Mouse (Mus musculus): ENCODE data around the gene BC005537.

BC005537 gene

GRCm38 (mm10) chr13:24841702-24842101, 40.2 kb downstream of the BC005537 start:
- DNase-seq (ENCODE audit: low read depth, low spot score) = no peak

DNA sequence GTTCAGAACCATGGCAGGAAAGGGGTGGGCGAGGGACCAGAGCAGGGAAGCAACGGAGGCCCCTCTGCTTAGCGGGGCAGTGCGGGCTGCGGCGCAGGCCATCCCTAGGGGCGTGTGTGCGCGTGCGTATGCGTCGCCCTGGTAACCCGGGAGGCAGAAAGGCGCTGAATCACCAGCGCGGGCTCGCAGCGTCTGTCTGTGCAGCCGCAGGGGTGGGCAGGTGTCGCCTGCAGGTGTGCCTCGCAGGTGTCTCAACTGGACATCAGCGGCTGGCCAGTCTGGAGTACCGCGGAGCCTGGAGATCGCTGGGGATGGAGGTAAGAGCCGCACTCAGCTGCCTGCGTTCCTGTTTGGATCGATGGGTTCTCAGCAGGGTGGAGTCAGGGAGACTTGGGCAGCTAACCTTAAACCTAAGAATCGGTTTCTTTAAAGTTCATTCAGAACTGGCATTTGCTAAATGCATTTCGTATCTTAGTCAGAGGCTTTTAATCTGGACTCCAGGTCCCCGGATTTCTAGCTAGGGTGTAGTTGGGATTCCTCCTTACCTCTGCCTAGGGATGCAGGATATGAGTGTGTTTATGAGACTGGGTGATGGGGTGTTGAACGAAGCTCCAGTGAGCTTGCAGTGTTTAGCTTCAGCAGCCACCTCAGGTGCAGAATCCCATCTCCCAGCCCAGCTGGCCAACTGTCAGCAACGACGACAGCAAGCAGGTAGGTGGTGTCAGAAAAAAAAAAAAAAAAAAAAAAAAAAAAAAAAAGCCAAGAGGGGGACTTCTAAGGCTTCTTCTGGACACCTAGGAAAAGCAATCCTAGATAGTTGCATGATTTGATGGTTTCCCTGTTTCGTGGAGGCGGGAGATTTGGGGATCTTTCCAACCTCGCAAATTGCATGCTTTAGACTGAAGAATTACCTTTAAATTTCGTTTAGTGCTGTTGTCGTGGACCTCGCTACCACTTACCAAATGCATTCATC, 43.8 kb downstream of the BC005537 start, which contains the start of gene D130043K22Rik:
D130043K22Rik (plus strand) TSS at position 153 of the 973 bp plus-strand sequence.
- DNase-seq (ENCODE audit: low read depth, low spot score) = no peak

DNA sequence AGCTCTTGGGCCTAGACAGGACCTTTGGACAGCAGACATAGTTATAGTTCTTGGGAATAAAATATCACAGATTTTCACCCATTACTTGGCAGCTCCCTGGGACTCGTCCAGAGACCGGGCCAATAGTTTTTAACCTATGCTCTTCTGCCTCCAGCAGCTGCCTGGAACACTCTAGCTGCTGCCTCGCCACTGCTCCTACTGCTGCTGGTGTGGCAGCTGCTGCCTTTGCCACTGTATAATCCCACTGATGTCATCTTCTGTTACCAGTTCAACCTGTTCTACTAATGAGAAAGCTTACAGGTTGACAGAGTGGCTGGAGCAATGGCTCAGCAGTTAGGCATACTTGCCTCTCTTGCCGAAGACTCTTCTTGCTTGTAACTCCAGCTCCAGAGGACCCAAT, 47.9 kb downstream of the BC005537 start:
- DNase-seq (ENCODE audit: low read depth, low spot score) = no peak

- no peak for DNase-seq (ENCODE audit: low read depth, low spot score)
These were observed 50.5 kb downstream of the BC005537 start for GRCm38 (mm10) chr13:24851989-24852388.

DNA sequence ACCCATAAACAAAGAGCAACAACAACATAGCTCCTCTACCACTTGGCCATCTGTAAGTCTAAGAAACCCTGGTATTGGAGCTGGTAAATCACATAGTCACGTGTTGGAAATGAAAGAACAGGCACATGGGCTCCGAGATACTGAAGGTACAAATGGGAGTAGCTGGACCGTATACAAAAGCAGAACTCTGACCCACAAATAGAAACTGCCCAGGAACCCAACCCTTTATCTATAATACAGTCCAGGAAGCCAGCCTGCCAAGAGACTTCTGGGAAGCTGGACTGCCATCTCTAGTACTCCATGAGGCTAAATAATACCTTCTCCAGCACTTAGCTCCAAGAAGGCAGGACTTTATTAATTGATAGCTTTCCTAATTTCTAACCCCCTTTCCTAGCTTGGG, 51.1 kb downstream of the BC005537 start:
- no peak for DNase-seq (ENCODE audit: low read depth, low spot score)

DNA sequence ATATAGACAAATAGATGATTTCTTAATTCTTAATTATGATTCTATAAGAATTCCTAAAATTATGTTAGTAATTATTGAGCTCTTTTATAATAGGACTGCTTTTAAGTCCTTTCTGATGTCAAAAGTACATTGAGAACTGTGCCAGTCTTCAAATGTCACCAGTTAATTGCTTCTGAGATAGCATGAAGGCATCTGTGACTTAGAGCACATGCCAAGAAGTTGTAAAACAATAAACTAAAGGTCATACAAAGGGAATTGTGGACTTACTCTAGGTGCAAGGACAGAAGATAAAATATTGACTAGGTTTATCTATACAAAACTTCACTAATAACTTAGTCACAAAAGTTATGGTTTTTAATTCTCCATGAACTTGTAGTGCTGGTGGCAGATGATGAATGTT, 57.7 kb downstream of the BC005537 start:
- DNase-seq (ENCODE audit: low read depth, low spot score) = no peak

DNA sequence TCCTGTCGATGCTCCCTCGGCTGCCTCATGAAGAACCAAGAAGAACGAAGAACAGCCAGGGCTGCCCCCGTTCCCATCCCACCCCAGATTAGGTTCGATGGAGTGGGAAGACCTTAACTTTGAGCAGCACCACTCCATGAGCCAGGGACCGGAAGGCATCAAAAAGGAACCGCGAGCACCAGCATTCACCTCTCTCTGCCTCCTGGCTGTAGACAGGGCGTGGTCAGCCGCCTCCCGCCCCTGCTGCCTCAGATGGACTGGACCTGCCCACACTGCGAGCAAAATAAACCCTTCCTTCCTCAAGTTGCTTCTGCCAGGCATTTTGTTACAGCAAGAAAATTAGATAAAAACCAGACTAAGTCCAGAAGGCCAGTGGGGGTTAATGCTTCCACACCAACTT, 59.6 kb downstream of the BC005537 start:
- DNase-seq (ENCODE audit: low read depth, low spot score) = no peak

GRCm38 (mm10) chr13:24862021-24862420, 60.6 kb downstream of the BC005537 start:
- DNase-seq (ENCODE audit: low read depth, low spot score) = no peak

DNA sequence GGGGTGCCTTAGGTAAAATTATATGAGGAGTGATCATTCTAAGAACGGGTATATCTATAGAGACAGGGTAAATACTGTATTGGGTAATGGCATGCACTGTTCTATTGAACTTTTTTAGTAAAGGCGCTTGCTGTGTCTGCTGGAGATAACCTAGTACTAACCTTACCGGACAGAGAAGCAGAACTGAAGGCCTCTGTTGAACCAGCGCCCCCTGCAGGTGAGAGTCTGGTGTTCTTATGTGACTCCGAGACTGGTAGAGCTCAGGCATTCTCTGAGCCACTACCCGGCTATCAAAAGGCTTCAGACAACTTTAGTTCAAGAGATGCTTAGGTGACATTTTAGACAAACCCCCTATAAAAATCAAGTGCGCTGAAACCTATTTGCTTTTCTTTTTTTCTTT, 61.1 kb downstream of the BC005537 start:
- peak; percentile 16 for DNase-seq (ENCODE audit: low read depth, low spot score)
